Comparison of ENCODE assay signal across 8 mouse cellular contexts in the genomic region with DNA sequence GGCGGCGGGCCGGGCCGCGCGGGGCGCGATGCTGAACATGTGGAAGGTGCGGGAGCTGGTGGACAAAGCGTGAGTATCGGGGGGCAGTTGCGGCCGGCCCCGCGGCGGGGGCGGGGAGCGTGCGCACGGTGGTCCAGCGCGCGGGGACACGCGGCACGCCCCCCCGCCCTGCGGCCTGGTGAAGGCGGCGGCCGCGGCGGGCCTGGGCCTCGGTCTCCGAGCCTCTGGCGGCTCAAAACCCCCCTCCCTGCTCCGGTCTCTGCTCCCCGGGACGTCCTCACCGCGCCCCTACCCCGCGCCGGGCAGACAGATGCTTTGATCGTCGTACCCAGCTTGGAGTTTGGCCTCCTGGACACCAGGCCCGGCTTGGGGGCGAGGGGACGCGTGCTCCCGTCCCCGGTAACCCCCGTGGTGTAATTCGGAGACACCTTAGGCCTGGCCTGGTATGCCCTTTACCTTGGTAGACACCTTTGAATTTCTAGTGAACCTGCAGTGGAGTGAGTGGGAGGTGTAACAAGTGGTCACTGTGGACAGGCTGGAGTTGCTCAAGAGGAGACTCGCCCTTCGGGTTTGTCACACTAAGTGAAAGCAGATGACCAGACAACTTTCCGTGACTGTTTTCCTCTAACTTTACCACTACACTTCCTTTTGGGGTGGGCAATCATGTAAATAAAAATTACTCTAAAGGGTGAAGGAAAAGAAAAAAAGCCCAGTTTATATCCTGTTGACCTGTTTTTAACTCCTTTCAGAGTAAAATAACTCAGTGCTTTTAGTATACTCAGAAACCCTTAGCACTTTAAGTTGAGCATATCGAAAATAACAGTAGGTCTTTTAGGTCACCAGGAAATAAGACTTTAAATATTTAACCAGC. TPM values are rescaled to one million over a fixed set of nuclear protein-coding genes. Genes with fewer than 3 reads are reported as not detected.
DNase-seq lines count a peak whose midpoint lies in the region; ATAC-seq and TF ChIP-seq lines count a peak whose summit lies in the region.

No protein-coding gene starts in this region.

- POLR2A ChIA-PET in Patski (lab: Charles Lee) = interaction anchor here (0.5 to 1.3 kb wide), 2 partner anchors 57 to 1133 kb away, joined by 3 read pairs; no protein-coding TSS in a partner anchor

- peaks cover 31% of the 10 kb centered on the region for H3K36me3 ChIP-seq in hindbrain, embryonic 10.5 days
- 0 out of 2 replicates have a peak, but pooled peaks cover 3% of the 10 kb centered on the region for H3K36me3 ChIP-seq in limb, embryonic 15.5 days
- 0 out of 2 replicates have a peak, but pooled peaks cover 3% of the 10 kb centered on the region for H3K36me3 ChIP-seq in midbrain, embryonic 16.5 days (ENCODE audit: control insufficient read depth, insufficient read depth, low read length)

- no peak for TF ChIP-seq POLR2A in cerebellum, adult 2 months (IDR thresholded peaks at IDR 0.05; ENCODE audit: borderline replicate concordance, insufficient read depth, low read length)

- peak; percentile 56 for ATAC-seq in Patski
- ATAC-seq in erythroblast, adult 5-6 weeks (replicated peaks; ENCODE audit: low FRiP score, poor library complexity, severe bottlenecking) = peak; percentile 48; the same call in 1 of the 2 replicates
- ATAC-seq in limb, embryonic 15.5 days (ENCODE audit: insufficient number of reproducible peaks, low FRiP score, low TSS enrichment, low read depth) = peak; percentile 63
- peak; percentile 76 for ATAC-seq in midbrain, embryonic 16.5 days

- in situ Hi-C loops in Patski (cut with MboI; ENCODE audit: low pct_unique_long_range_greater_than_20kb) = no loop called here

- H3K9me3 ChIP-seq in hindbrain, embryonic 10.5 days = no peaks in the 10 kb centered on the region
- H3K9me3 ChIP-seq in limb, embryonic 15.5 days = no peaks in the 10 kb centered on the region
- H3K9me3 ChIP-seq in midbrain, embryonic 16.5 days (replicated peaks; ENCODE audit: control insufficient read depth, low read length, poor library complexity, severe bottlenecking) = no peaks in the 10 kb centered on the region

- CTCF ChIA-PET in Patski (lab: Charles Lee) = interaction anchor here (2.0 kb wide), 1 partner anchor 29 kb away, joined by 10 read pairs; no protein-coding TSS in a partner anchor

- TF ChIP-seq CTCF in cerebellum, adult 2 months (IDR thresholded peaks at IDR 0.05; ENCODE audit: borderline replicate concordance, insufficient read depth, low read depth, low read length) = no peak
- no peak for TF ChIP-seq CTCF in Patski (IDR thresholded peaks at IDR 0.05)

- peak in 1 of 2 experiments; percentile 42 for DNase-seq in cerebellum, adult 2 months
- DNase-seq in cerebellum, adult 11 months = no peak
- DNase-seq in Patski (ENCODE audit: low read depth, low spot score) = no peak
- peak; percentile 38 for DNase-seq in hindbrain, embryonic 10.5 days (ENCODE audit: low spot score)
- DNase-seq in testis, postnatal 10 days (ENCODE audit: low spot score) = peak; percentile 73

- peak overlapping the region; percentile 66 for H3K4me2 ChIP-seq in limb, embryonic 15.5 days
- peak overlapping the region; percentile 88 for H3K4me2 ChIP-seq in midbrain, embryonic 16.5 days (ENCODE audit: low read length)

- H3K9ac ChIP-seq in limb, embryonic 15.5 days = peak overlapping the region; percentile 95
- peak overlapping the region; percentile 95 for H3K9ac ChIP-seq in midbrain, embryonic 16.5 days (ENCODE audit: low read depth, low read length)

- 2% methylated on average over 46 of the region's 58 CpGs for WGBS in cerebellum, adult 2 months
- WGBS in hindbrain, embryonic 10.5 days = 2% methylated on average over 58 of the region's 58 CpGs
- WGBS in limb, embryonic 15.5 days = 1% methylated on average over 40 of the region's 58 CpGs
- 2% methylated on average over 42 of the region's 58 CpGs for WGBS in midbrain, embryonic 16.5 days

- peak overlapping the region; percentile 71 for H3K4me3 ChIP-seq in cerebellum, adult 2 months (replicated peaks; ENCODE audit: insufficient read depth, low read depth, low read length)
- H3K4me3 ChIP-seq in hindbrain, embryonic 10.5 days = peak overlapping the region; percentile 92
- H3K4me3 ChIP-seq in limb, embryonic 15.5 days = peak overlapping the region; percentile 97
- H3K4me3 ChIP-seq in midbrain, embryonic 16.5 days (ENCODE audit: low read depth, low read length) = peak overlapping the region; percentile 99

- no peaks in the 10 kb centered on the region for H3K27me3 ChIP-seq in cerebellum, adult 2 months (ENCODE audit: control insufficient read depth, insufficient read depth, low read length)
- no peaks in the 10 kb centered on the region for H3K27me3 ChIP-seq in Patski
- no peaks in the 10 kb centered on the region for H3K27me3 ChIP-seq in hindbrain, embryonic 10.5 days (ENCODE audit: insufficient read depth, poor library complexity, severe bottlenecking)
- peaks cover 8% of the 10 kb centered on the region; the same call in 1 of the 2 replicates for H3K27me3 ChIP-seq in limb, embryonic 15.5 days
- no peaks in the 10 kb centered on the region for H3K27me3 ChIP-seq in midbrain, embryonic 16.5 days (ENCODE audit: control insufficient read depth, insufficient read depth, low read depth, low read length)

- no peak overlapping the region; the same call in 1 of the 2 replicates for H3K27ac ChIP-seq in cerebellum, adult 2 months (ENCODE audit: insufficient read depth, low read length)
- H3K27ac ChIP-seq in hindbrain, embryonic 10.5 days = peak overlapping the region; percentile 95
- H3K27ac ChIP-seq in limb, embryonic 15.5 days = peak overlapping the region; percentile 80
- peak overlapping the region; percentile 83 for H3K27ac ChIP-seq in midbrain, embryonic 16.5 days (ENCODE audit: low read length)

- H3K4me1 ChIP-seq in cerebellum, adult 2 months (ENCODE audit: control insufficient read depth, insufficient read depth, low read length) = peaks cover 4% of the 10 kb centered on the region
- peaks cover 23% of the 10 kb centered on the region for H3K4me1 ChIP-seq in hindbrain, embryonic 10.5 days (replicated peaks)
- H3K4me1 ChIP-seq in limb, embryonic 15.5 days = peaks cover 37% of the 10 kb centered on the region
- peaks cover 18% of the 10 kb centered on the region for H3K4me1 ChIP-seq in midbrain, embryonic 16.5 days (ENCODE audit: control insufficient read depth, insufficient read depth, low read length)

RNA-seq across cellular contexts. Expression of gene Clint1, which starts 0.5 kb away (rescaled TPM):
- polyA plus RNA-seq in cerebellum, adult 2 months (2012; rRNA removed) = 41.4 and 41.5 TPM in 2 replicates
- polyA plus RNA-seq in Patski (2021) = 76.3 TPM
- 43.1 and 54.6 TPM in 2 replicates for total RNA-seq in erythroblast, adult 5-6 weeks (2015; ENCODE audit: low replicate concordance)
- 37.2 and 42.1 TPM in 2 replicates for total RNA-seq in erythroblast, adult 5-6 weeks (2017; ENCODE audit: low replicate concordance)
- polyA plus RNA-seq in hindbrain, embryonic 10.5 days (2016; fragmentation: Nextera tagmentation; extraction: Ambion mirVana) = 59.1 and 62.2 TPM in 2 replicates
- 72.7 and 84.5 TPM in 2 replicates for polyA plus RNA-seq in limb, embryonic 15.5 days (2015; fragmentation: Nextera tagmentation; extraction: Ambion mirVana)
- 38.7 and 42.6 TPM in 2 replicates for polyA plus RNA-seq in midbrain, embryonic 16.5 days (2015; fragmentation: Nextera tagmentation; extraction: Ambion mirVana)

Comparison
In these comparisons a context has a peak if more than half of its experiments do, and no peak if none do; other contexts are left out.
1. DNase-seq: peak in hindbrain, embryonic 10.5 days (single experiment) and testis, postnatal 10 days (single experiment); none in cerebellum, adult 11 months (single experiment) and Patski (single experiment).
2. Peak in every context shown above with its lines, with median percentiles within 50 percentile points of each other: H3K4me3 ChIP-seq and ATAC-seq.